Mouse (Mus musculus): ENCODE data around the gene Gm45194.
A peak's percentile ranks its signal among the peaks of the same experiment; 100 is the strongest.

Gm45194 gene

GRCm38 (mm10) chrX:111891089-111891488 is at the start of gene Gm45194:
Gene Gm45194 (plus strand): TSS chrX:111891389.
- TF ChIP-seq POU5F1 (IDR thresholded peaks at IDR 0.05; ENCODE audit: borderline replicate concordance, low read length) = no peak
- Histone ChIP-seq H3K9me3 (ENCODE audit: low read length) (no peaks in the 10 kb centered on the region), H3K4me1 (replicated peaks; ENCODE audit: low read depth, low read length) (no peaks in the 10 kb centered on the region), H3K27me3 (ENCODE audit: insufficient read depth, low read length) (peaks cover 10% of the 10 kb centered on the region), H3K36me3 (ENCODE audit: insufficient read depth, low read length) (no peaks in the 10 kb centered on the region), H3K4me3 (replicated peaks; ENCODE audit: low read length) (no peak within 1 kb of the TSS)

- Histone ChIP-seq H3K9me3 (ENCODE audit: low read length) (no peaks in the 10 kb centered on the region), H3K4me1 (replicated peaks; ENCODE audit: low read depth, low read length) (no peaks in the 10 kb centered on the region), H3K4me3 (replicated peaks; ENCODE audit: low read length) (no peak overlapping the region), H3K27me3 (ENCODE audit: insufficient read depth, low read length) (no peaks in the 10 kb centered on the region), H3K36me3 (ENCODE audit: insufficient read depth, low read length) (no peaks in the 10 kb centered on the region)
- no peak for TF ChIP-seq NANOG (IDR thresholded peaks at IDR 0.05; ENCODE audit: borderline replicate concordance, low read length)
- TF ChIP-seq POU5F1 (IDR thresholded peaks at IDR 0.05; ENCODE audit: borderline replicate concordance, low read length) = no peak
- TF ChIP-seq CTCF (conservative IDR thresholded peaks at IDR 0.05; ENCODE audit: low read length) = no peak
Measured at GRCm38 (mm10) chrX:111855878-111856277, 35.3 kb upstream of the Gm45194 start.

GRCm38 (mm10) chrX:111881251-111881650 is 9.9 kb upstream of the Gm45194 start:
- H3K27me3 ChIP-seq (ENCODE audit: insufficient read depth, low read length) = no peaks in the 10 kb centered on the region

GRCm38 (mm10) chrX:111894321-111895050 is 3.3 kb downstream of the Gm45194 start:
- H3K4me1 ChIP-seq (replicated peaks; ENCODE audit: low read depth, low read length) = no peaks in the 10 kb centered on the region
- no peaks in the 10 kb centered on the region for H3K9me3 ChIP-seq (ENCODE audit: low read length)
- no peaks in the 10 kb centered on the region for H3K36me3 ChIP-seq (ENCODE audit: insufficient read depth, low read length)
- H3K27me3 ChIP-seq (ENCODE audit: insufficient read depth, low read length) = peaks cover 10% of the 10 kb centered on the region
- TF ChIP-seq POU5F1 (IDR thresholded peaks at IDR 0.05; ENCODE audit: borderline replicate concordance, low read length) = no peak
- no peak for TF ChIP-seq NANOG (IDR thresholded peaks at IDR 0.05; ENCODE audit: borderline replicate concordance, low read length)
- no peak for TF ChIP-seq CTCF (conservative IDR thresholded peaks at IDR 0.05; ENCODE audit: low read length)
- H3K4me3 ChIP-seq (replicated peaks; ENCODE audit: low read length) = peak overlapping the region; percentile 45

More at GRCm38 (mm10) chrX:111881251-111881650, 9.9 kb upstream of the Gm45194 start:
- Histone ChIP-seq H3K36me3 (ENCODE audit: insufficient read depth, low read length) (no peaks in the 10 kb centered on the region), H3K9me3 (ENCODE audit: low read length) (no peaks in the 10 kb centered on the region), H3K4me3 (replicated peaks; ENCODE audit: low read length) (no peak overlapping the region), H3K4me1 (replicated peaks; ENCODE audit: low read depth, low read length) (no peaks in the 10 kb centered on the region)
- TF ChIP-seq NANOG (IDR thresholded peaks at IDR 0.05; ENCODE audit: borderline replicate concordance, low read length) (no peak), CTCF (conservative IDR thresholded peaks at IDR 0.05; ENCODE audit: low read length) (no peak), POU5F1 (IDR thresholded peaks at IDR 0.05; ENCODE audit: borderline replicate concordance, low read length) (no peak)

- Histone ChIP-seq H3K9me3 (ENCODE audit: low read length) (no peaks in the 10 kb centered on the region), H3K4me1 (replicated peaks; ENCODE audit: low read depth, low read length) (no peaks in the 10 kb centered on the region), H3K36me3 (ENCODE audit: insufficient read depth, low read length) (no peaks in the 10 kb centered on the region), H3K4me3 (replicated peaks; ENCODE audit: low read length) (peak overlapping the region; percentile 45), H3K27me3 (ENCODE audit: insufficient read depth, low read length) (peaks cover 10% of the 10 kb centered on the region)
- TF ChIP-seq POU5F1 (IDR thresholded peaks at IDR 0.05; ENCODE audit: borderline replicate concordance, low read length) (no peak), CTCF (conservative IDR thresholded peaks at IDR 0.05; ENCODE audit: low read length) (no peak), NANOG (IDR thresholded peaks at IDR 0.05; ENCODE audit: borderline replicate concordance, low read length) (no peak)
Measured at GRCm38 (mm10) chrX:111895084-111895779, 4.0 kb downstream of the Gm45194 start.

GRCm38 (mm10) chrX:111917422-111917821 is 26.2 kb downstream of the Gm45194 start:
- Histone ChIP-seq H3K4me1 (replicated peaks; ENCODE audit: low read depth, low read length) (no peaks in the 10 kb centered on the region), H3K4me3 (replicated peaks; ENCODE audit: low read length) (no peak overlapping the region), H3K36me3 (ENCODE audit: insufficient read depth, low read length) (no peaks in the 10 kb centered on the region), H3K9me3 (ENCODE audit: low read length) (no peaks in the 10 kb centered on the region), H3K27me3 (ENCODE audit: insufficient read depth, low read length) (no peaks in the 10 kb centered on the region)
- no peak for TF ChIP-seq POU5F1 (IDR thresholded peaks at IDR 0.05; ENCODE audit: borderline replicate concordance, low read length)
- TF ChIP-seq CTCF (conservative IDR thresholded peaks at IDR 0.05; ENCODE audit: low read length) = peak; percentile 45
- TF ChIP-seq NANOG (IDR thresholded peaks at IDR 0.05; ENCODE audit: borderline replicate concordance, low read length) = no peak

- H3K36me3 ChIP-seq (ENCODE audit: insufficient read depth, low read length) = no peaks in the 10 kb centered on the region
- H3K9me3 ChIP-seq (ENCODE audit: low read length) = no peaks in the 10 kb centered on the region
- H3K4me3 ChIP-seq (replicated peaks; ENCODE audit: low read length) = no peak overlapping the region
- no peaks in the 10 kb centered on the region for H3K4me1 ChIP-seq (replicated peaks; ENCODE audit: low read depth, low read length)
- TF ChIP-seq POU5F1 (IDR thresholded peaks at IDR 0.05; ENCODE audit: borderline replicate concordance, low read length) (no peak), NANOG (IDR thresholded peaks at IDR 0.05; ENCODE audit: borderline replicate concordance, low read length) (no peak), CTCF (conservative IDR thresholded peaks at IDR 0.05; ENCODE audit: low read length) (no peak)
- H3K27me3 ChIP-seq (ENCODE audit: insufficient read depth, low read length) = no peaks in the 10 kb centered on the region
Measured at GRCm38 (mm10) chrX:111960909-111961308, 69.7 kb downstream of the Gm45194 start.

GRCm38 (mm10) chrX:111999661-112000060 is 108.5 kb downstream of the Gm45194 start:
- Histone ChIP-seq H3K9me3 (ENCODE audit: low read length) (no peaks in the 10 kb centered on the region), H3K36me3 (ENCODE audit: insufficient read depth, low read length) (no peaks in the 10 kb centered on the region), H3K4me1 (replicated peaks; ENCODE audit: low read depth, low read length) (no peaks in the 10 kb centered on the region), H3K4me3 (replicated peaks; ENCODE audit: low read length) (no peak overlapping the region), H3K27me3 (ENCODE audit: insufficient read depth, low read length) (no peaks in the 10 kb centered on the region)
- TF ChIP-seq CTCF (conservative IDR thresholded peaks at IDR 0.05; ENCODE audit: low read length) (no peak), NANOG (IDR thresholded peaks at IDR 0.05; ENCODE audit: borderline replicate concordance, low read length) (no peak), POU5F1 (IDR thresholded peaks at IDR 0.05; ENCODE audit: borderline replicate concordance, low read length) (no peak)
